Mouse (Mus musculus): ENCODE measurements around the gene Hectd4.

Hectd4 gene

GRCm38 (mm10) chr5:121397187-121398145 lies 177.4 kb downstream of the Hectd4 start, which contains the start of gene Naa25:
Naa25 (plus strand) TSS chr5:121397936.
- DNase-seq (ENCODE audit: low spot score): peak; percentile 95

GRCm38 (mm10) chr5:121398146-121398964 lies 178.3 kb downstream of the Hectd4 start:
- DNase-seq (ENCODE audit: low spot score): no peak

DNA sequence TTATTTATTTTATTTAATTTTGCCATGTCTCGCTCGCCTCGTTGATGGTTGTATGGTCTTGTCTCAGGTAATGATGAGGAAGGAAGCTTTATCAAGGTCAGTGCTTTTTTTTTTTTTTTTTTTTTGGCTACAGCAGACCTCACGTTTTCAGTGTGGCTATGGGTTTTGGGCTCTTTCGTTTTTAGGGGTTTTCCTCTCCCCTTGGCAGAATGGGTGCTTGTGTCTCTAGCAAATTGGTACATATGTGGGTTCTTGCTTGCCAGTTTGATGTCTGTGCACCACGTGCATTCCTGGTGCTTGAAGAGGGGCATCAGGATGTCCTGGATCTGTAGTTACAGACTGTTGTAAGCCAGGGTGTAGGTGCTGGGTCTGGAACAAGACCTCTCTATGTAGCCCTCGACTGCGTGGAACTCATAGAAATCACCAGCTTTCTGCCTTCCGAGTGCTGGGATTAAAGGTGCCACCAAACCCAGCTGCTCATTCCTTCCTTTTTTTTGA lies 179.0 kb downstream of the Hectd4 start:
- DNase-seq (ENCODE audit: low spot score): no peak

DNA sequence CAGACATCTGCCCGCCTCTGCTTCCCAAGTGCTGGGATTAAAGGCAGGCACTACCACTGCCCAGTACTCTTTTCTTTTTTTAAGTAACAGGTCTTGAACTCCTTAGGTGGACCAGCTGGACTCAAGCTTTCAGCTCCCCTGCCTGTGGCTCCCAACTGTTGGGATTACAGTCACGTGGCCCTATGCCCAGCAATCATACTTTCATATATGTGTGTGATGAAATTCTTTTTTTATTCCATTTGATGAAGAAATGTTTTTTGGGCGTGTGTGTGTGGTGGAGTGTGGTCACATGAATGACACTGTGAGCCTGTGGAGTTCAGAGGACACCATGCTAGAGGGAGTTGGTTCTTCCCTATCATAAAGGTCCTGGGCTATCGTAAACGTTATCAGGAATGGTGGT lies 179.5 kb downstream of the Hectd4 start:
- DNase-seq (ENCODE audit: low spot score): no peak

DNA sequence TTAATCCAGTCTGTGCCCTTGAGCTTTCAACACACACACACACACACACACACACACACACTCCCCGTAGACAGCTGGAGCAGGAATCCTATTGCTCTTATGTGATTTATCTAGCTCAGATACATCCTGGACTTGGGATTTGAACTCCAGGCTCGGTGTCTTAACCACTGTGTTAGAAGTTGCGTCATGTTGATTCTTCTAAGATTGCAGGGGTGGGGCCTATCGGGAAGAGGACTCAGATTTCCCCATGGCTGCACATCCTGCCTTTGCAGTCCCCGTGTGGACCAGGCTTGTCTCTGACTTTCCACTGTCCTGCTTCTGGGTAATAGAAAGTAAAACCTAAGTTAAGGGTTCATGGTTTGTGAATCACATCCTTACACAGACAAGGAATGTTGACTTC lies 180.0 kb downstream of the Hectd4 start:
- no peak for DNase-seq (ENCODE audit: low spot score)

DNA sequence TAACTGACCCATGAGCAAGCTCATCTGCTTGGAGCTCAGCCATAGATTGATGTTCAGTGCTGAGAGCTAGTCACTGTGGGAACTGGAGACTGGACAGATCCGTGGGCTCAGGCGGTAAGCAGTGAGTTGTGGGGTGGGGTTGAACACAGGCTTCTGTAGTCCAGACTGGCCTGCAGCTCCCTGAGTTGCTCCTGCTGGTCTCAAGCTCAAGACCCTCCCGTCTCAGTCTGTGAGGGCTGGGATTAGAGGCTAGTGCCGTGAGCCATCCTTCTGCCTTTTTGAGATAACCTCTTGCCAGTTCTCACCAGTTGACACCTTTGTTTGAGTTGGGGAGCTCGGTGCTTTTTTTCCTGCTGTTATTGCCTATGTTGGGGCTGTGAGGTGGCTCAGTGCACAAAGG lies 180.8 kb downstream of the Hectd4 start:
- DNase-seq (ENCODE audit: low spot score): no peak

DNA sequence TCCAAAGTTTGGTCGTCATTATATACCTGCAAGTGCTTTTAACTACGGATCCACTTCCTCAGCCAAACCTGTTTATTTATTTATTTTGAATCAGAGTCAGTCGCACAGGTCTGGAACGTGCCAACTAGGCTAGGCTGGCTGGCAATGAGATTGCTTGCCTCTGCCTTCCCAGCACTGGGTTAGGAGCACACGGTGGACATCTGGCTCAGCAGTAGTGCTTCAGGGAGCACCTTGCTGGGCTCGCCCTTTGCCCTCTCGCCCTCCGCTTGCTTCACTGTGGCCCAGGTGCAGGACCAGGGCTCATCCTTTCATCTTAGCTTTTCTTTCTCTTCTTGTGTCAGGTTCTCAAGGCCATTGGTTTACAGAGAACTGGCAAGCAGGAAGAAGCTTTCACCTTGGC lies 187.8 kb downstream of the Hectd4 start:
- DNase-seq (ENCODE audit: low spot score): no peak

DNA sequence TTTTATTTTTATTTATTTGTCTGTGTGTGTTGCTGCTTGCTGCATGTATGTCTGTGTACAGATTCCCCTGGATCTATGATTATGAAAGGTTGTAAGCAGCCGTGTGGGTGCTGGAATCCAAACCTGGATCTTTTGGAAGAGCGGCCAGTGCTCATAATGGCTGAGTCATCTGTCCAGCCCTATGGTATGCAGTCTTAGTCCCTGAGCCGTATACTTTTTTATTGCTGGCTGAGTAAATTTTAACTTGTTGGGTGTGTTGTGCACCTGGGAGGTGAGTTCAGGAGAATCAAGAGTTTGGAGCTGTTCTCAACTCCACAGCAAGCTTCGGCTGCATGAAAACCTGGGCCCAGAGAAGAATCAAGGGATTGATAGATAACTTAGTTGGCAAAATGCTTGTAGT lies 191.0 kb downstream of the Hectd4 start:
- no peak for DNase-seq (ENCODE audit: low spot score)
